Mouse (Mus musculus) kidney, postnatal 0 days (tissue): ENCODE data around the gene Efl1. TPM values are rescaled to one million over a fixed set of nuclear protein-coding genes. Genes with fewer than 3 reads are reported as not detected.
A peak's percentile ranks its signal among the peaks of the same experiment; 100 is the strongest.
"Not testable (repeated sequence)": the region's sequence is repeated elsewhere in the genome, so short reads cannot be mapped to it uniquely, and the experiment has no call there.

ENCODE experiments used
- ATAC-seq: fragments of 200-750 bp; cut with Nextera tagmentation; replicated peaks from 2 replicates; pipeline ENCODE4 v1.8.0; 2017; ENCODE audit warnings: low read depth, moderate number of reproducible peaks, moderate TSS enrichment, moderate library complexity; ENCODE audit not compliant: low FRiP score
- DNase-seq: peaks from one replicate; pipeline ENCODE4 v3.0.0-alpha.2; 2016; ENCODE audit warnings: low spot score
- H3K27ac ChIP-seq: fragments of 300-500 bp; sonication (generic); 2 replicates; pipeline ENCODE4 v1.5.1; 2014; ENCODE audit warnings: mild to moderate bottlenecking
- H3K27me3 ChIP-seq: fragments of 300-500 bp; sonication (generic); 2 replicates; pipeline ENCODE4 v1.6.1; 2014; ENCODE audit warnings: low read length, mixed read lengths; ENCODE audit not compliant: insufficient read depth
- H3K36me3 ChIP-seq: fragments of 300-500 bp; sonication (generic); 2 replicates; pipeline ENCODE4 v1.6.1; 2014; ENCODE audit warnings: low read length, mixed read lengths; ENCODE audit not compliant: insufficient read depth
- H3K4me1 ChIP-seq: fragments of 300-500 bp; sonication (generic); replicated peaks from 2 replicates; pipeline ENCODE4 v1.6.1; 2014; ENCODE audit warnings: antibody characterized with exemption, low read length, mixed read lengths; ENCODE audit not compliant: insufficient read depth
- H3K4me2 ChIP-seq: fragments of 300-500 bp; sonication (generic); 2 replicates; pipeline ENCODE4 v1.6.1; 2014; ENCODE audit warnings: mild to moderate bottlenecking, low read length, moderate library complexity, mixed read lengths
- H3K4me3 ChIP-seq: fragments of 300-500 bp; sonication (generic); replicated peaks from 2 replicates; pipeline ENCODE4 v1.5.1; 2014; ENCODE audit warnings: low read depth, low read length
- H3K9ac ChIP-seq: fragments of 300-500 bp; sonication (generic); 2 replicates; pipeline ENCODE4 v1.6.1; 2014; ENCODE audit warnings: low read depth, low read length
- H3K9me3 ChIP-seq: fragments of 300-500 bp; sonication (generic); replicated peaks from 2 replicates; pipeline ENCODE4 v1.6.1; 2016; ENCODE audit warnings: low read length, inconsistent platforms, mixed read lengths
- CTCF ChIP-seq: IDR thresholded peaks from 2 replicates; pipeline ENCODE4 v1.5.1; 2016; ENCODE audit warnings: antibody characterized with exemption, low read depth, mild to moderate bottlenecking, moderate library complexity
- WGBS: fragments of 180-500 bp; shearing (Covaris S2); extraction: QIAGEN DNeasy Blood & Tissue Kit; methylation state at CpG from one replicate; pipeline ENCODE4 v1.1.7; 2014; 5-methylcytosine and 5-hydroxymethylcytosine counted together
- polyA plus RNA-seq: library from polyadenylated mRNA; unstranded; fragments of >200 nt; fragmentation: Nextera tagmentation; extraction: Ambion mirVana; gene quantifications from 2 replicates; pipeline ENCODE4 v1.2.1, GENCODE M21; 2015

Efl1 gene
- polyA plus RNA-seq, 1 experiment from 2014 or later = 15.9 TPM

- Histone ChIP-seq H3K36me3 (0 out of 2 replicates have a peak, but pooled peaks cover 10% of the 10 kb centered on the region), H3K9me3 (no peaks in the 10 kb centered on the region), H3K9ac (no peak overlapping the region), H3K27ac (no peak overlapping the region), H3K4me2 (no peak overlapping the region), H3K4me3 (no peak overlapping the region), H3K27me3 (no peaks in the 10 kb centered on the region), H3K4me1 (no peaks in the 10 kb centered on the region)
- ATAC-seq (no peak), DNase-seq (no peak)
- WGBS = 85% methylated on average over 6 of the region's 6 CpGs
- no peak for TF ChIP-seq CTCF
Measured at GRCm38 (mm10) chr7:82766623-82767022, 118.2 kb downstream of the Efl1 start.

- H3K36me3 ChIP-seq = no peaks in the 10 kb centered on the region
- 73% methylated on average over 6 of the region's 6 CpGs for WGBS
- H3K4me3 ChIP-seq = no peak overlapping the region
- H3K9me3 ChIP-seq = no peaks in the 10 kb centered on the region
- ATAC-seq (no peak), DNase-seq (no peak)
- no peak overlapping the region for H3K27ac ChIP-seq
- H3K4me2 ChIP-seq = no peak overlapping the region
- H3K4me1 ChIP-seq = no peaks in the 10 kb centered on the region
- no peak overlapping the region for H3K9ac ChIP-seq
- no peaks in the 10 kb centered on the region for H3K27me3 ChIP-seq
- TF ChIP-seq CTCF = peak; percentile 18; the same call in 1 of the 2 replicates
Measured at GRCm38 (mm10) chr7:82770207-82770606, 121.8 kb downstream of the Efl1 start.

DNA sequence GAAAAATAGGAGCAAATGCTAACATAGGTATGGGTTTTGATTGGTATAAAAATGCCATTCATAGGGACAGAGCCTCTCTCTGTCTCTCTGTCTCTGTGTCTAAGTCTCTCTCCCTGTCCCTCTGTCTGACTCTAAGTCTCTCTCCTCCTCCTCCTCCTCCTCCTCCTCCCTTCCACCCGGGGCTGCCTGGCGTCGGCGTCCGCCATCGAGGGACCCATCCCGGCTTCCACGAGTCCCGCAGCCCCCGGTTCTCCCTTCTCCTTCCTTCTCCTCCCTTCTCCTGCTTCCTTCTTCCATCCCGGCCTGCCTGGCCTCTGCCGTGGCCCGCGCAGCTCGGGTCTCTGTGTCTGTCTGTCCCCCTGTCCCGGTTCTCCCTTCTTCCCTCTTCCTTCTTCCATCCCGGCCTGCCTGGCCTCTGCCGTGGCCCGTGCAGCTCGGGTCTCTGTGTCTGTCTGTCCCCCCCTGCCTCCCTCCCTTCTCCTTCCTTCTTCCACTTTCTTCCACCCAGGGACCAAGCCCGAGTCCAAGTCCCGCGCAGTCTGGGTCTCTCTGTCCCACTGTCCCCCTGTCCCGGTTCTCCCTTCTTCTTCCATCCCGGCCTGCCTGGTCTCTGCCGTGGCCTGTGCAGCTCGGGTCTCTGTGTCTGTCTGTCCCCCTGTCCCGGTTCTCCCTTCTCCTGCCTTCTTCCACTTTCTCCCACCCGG lies 122.7 kb downstream of the Efl1 start:
- H3K4me3 ChIP-seq, ATAC-seq, DNase-seq, H3K27me3 ChIP-seq, H3K9ac ChIP-seq, H3K27ac ChIP-seq, H3K36me3 ChIP-seq, H3K4me2 ChIP-seq, H3K9me3 ChIP-seq, H3K4me1 ChIP-seq: not testable (repeated sequence)
- WGBS = 90% methylated on average over 22 of the region's 29 CpGs

DNA sequence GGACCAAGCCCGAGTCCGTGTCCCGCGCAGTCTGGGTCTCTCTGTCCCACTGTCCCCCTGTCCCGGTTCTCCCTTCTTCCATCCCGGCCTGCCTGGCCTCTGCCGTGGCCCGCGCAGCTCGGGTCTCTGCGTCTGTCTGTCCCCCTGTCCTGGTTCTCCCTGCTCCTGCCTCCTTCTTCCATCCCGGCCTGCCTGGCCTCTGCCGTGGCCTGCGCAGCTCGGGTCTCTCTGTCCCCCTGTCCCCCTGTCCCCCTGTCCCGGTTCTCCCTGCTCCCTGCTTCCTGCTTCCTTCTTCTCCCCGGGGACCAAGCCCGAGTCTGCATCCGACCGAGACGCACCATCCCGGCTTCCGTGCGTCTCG lies 123.2 kb downstream of the Efl1 start:
- not testable (repeated sequence) for H3K27ac ChIP-seq, H3K4me2 ChIP-seq, DNase-seq, H3K36me3 ChIP-seq, H3K9ac ChIP-seq, ATAC-seq, H3K27me3 ChIP-seq, H3K4me1 ChIP-seq, H3K4me3 ChIP-seq, H3K9me3 ChIP-seq
- 91% methylated on average over 25 of the region's 25 CpGs for WGBS

DNA sequence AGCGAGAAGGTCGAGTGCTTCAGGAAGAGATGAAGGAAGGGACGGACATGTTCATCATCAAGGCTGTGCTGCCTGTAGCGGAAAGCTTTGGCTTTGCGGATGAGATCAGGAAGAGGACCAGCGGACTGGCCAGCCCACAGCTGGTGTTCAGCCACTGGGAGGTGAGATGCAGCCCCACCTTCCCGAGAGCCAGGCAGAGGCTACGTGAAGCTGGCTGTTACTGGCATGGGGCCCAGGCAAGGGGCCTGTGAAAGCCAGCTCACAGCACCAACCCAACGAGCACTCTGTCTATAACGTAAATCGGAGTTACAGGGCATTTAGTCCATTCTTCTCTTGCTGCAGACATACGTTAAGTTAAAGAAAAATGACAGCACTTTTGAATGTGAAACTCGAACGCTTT lies 124.1 kb downstream of the Efl1 start:
- H3K4me2 ChIP-seq = no peak overlapping the region
- H3K27ac ChIP-seq = no peak overlapping the region
- 0 out of 2 replicates have a peak, but pooled peaks cover under 1% of the 10 kb centered on the region for H3K36me3 ChIP-seq
- peak; percentile 32 for DNase-seq
- no peak overlapping the region for H3K9ac ChIP-seq
- H3K4me3 ChIP-seq = no peak overlapping the region
- H3K27me3 ChIP-seq = no peaks in the 10 kb centered on the region
- TF ChIP-seq CTCF = no peak
- no peaks in the 10 kb centered on the region for H3K4me1 ChIP-seq
- H3K9me3 ChIP-seq = no peaks in the 10 kb centered on the region
- 45% methylated on average over 14 of the region's 14 CpGs for WGBS
- no peak; the same call in 1 of the 2 replicates for ATAC-seq

- H3K36me3 ChIP-seq = 0 out of 2 replicates have a peak, but pooled peaks cover 4% of the 10 kb centered on the region
- 15% methylated on average over 9 of the region's 9 CpGs for WGBS
- TF ChIP-seq CTCF = peak; percentile 33
- H3K27me3 ChIP-seq = no peaks in the 10 kb centered on the region
- DNase-seq (peak; percentile 79), ATAC-seq (peak; percentile 70)
- H3K4me3 ChIP-seq = no peak overlapping the region
- no peaks in the 10 kb centered on the region for H3K4me1 ChIP-seq
- peak overlapping the region; percentile 62; the same call in 1 of the 2 replicates for H3K27ac ChIP-seq
- H3K9me3 ChIP-seq = no peaks in the 10 kb centered on the region
- no peak overlapping the region for H3K4me2 ChIP-seq
- no peak overlapping the region for H3K9ac ChIP-seq
Measured at GRCm38 (mm10) chr7:82773150-82773549, 124.7 kb downstream of the Efl1 start.

DNA sequence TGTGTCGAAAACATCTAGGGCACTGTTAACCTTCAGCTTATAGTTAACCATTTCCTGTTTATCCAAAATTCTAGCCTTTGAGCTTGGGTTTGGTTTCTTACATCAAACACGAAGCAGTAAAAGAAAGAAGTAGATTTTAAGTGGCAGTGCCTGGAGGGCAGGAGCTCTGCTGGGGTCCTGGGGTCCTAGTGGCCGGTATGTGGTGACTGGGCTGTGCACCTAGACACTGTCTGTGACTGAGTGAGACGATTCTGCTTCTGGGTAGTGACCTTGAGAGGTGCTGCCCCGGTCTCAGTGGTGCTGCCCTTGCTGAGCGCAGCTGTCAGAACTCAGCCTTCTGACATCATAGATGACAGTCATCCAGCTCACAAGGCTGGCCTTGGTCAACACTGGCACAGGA lies 125.5 kb downstream of the Efl1 start:
- 71% methylated on average over 6 of the region's 6 CpGs for WGBS
- ATAC-seq = 0 out of 2 replicates have a peak, but pooled peaks have one; percentile 46

More for the DNA sequence above, 125.5 kb downstream of the Efl1 start:
- H3K27ac ChIP-seq = no peak overlapping the region
- no peak for TF ChIP-seq CTCF
- DNase-seq = no peak
- 0 out of 2 replicates have a peak, but pooled peaks cover 4% of the 10 kb centered on the region for H3K36me3 ChIP-seq
- no peaks in the 10 kb centered on the region for H3K9me3 ChIP-seq
- H3K27me3 ChIP-seq = no peaks in the 10 kb centered on the region
- H3K4me2 ChIP-seq = no peak overlapping the region
- no peak overlapping the region for H3K4me3 ChIP-seq
- no peak overlapping the region for H3K9ac ChIP-seq
- H3K4me1 ChIP-seq = no peaks in the 10 kb centered on the region
